Mouse (Mus musculus) erythroblast, embryonic 14.5 days (primary cell): ENCODE results near the gene Nlrp6. TPM values are rescaled to one million over a fixed set of nuclear protein-coding genes. Genes with fewer than 3 reads are reported as not detected.
A peak's percentile ranks its signal among the peaks of the same experiment; 100 is the strongest.
"Not testable (repeated sequence)": the region's sequence is repeated elsewhere in the genome, so short reads cannot be mapped to it uniquely, and the experiment has no call there.

Experiments
- H3K27me3 ChIP-seq: 2 replicates; pipeline ENCODE4 v1.6.1; 2012; ENCODE audit warnings: inconsistent platforms; ENCODE audit not compliant: control insufficient read depth
- H3K36me3 ChIP-seq: 2 replicates; pipeline ENCODE4 v1.6.1; 2012; ENCODE audit warnings: mild to moderate bottlenecking, inconsistent platforms; ENCODE audit not compliant: control insufficient read depth
- H3K4me1 ChIP-seq: 2 replicates; pipeline ENCODE4 v1.6.1; 2012; ENCODE audit warnings: inconsistent platforms; ENCODE audit not compliant: control insufficient read depth
- H3K4me3 ChIP-seq: replicated peaks from 2 replicates; pipeline ENCODE3; 2012; ENCODE audit warnings: moderate library complexity, mild to moderate bottlenecking, inconsistent platforms
- H3K9me3 ChIP-seq: 2 replicates; pipeline ENCODE4 v1.6.1; 2012; ENCODE audit warnings: low read length, inconsistent platforms, mixed read lengths; ENCODE audit not compliant: control insufficient read depth
- GATA1 ChIP-seq: IDR thresholded peaks from 2 replicates; pipeline ENCODE4 v1.6.1; 2012; ENCODE audit warnings: low read length, inconsistent platforms, mixed read lengths
- TAL1 ChIP-seq: IDR thresholded peaks from 3 replicates; pipeline ENCODE4 v1.6.1; 2012; ENCODE audit warnings: low read length, inconsistent platforms, mixed read lengths
- polyA plus RNA-seq: library from polyadenylated mRNA; stranded (reverse); fragments of >175 nt; gene quantifications from 2 replicates; pipeline ENCODE4 v1.2.3, GENCODE M21; 2012

Nlrp6 gene
- polyA plus RNA-seq, result not detected in 2 replicates

- peaks cover 3% of the 10 kb centered on the region; the same call in 1 of the 2 replicates for H3K36me3 ChIP-seq
- TF ChIP-seq GATA1 (no peak), TAL1 (no peak)
- H3K4me3 ChIP-seq, result no peak within 1 kb of the TSS
- H3K9me3 ChIP-seq, result no peaks in the 10 kb centered on the region; the same call in 1 of the 2 replicates
- peaks cover 2% of the 10 kb centered on the region; the same call in 1 of the 2 replicates for H3K4me1 ChIP-seq
- peaks cover 61% of the 10 kb centered on the region for H3K27me3 ChIP-seq
Observed at GRCm38 (mm10) chr7:140920418-140921029, at the start of gene Nlrp6. TSS of gene Nlrp6 (plus strand) at chr7:140920902.

- H3K9me3 ChIP-seq, result no peaks in the 10 kb centered on the region
- H3K27me3 ChIP-seq, result no peaks in the 10 kb centered on the region
- peaks cover 76% of the 10 kb centered on the region for H3K36me3 ChIP-seq
- TF ChIP-seq GATA1 (no peak), TAL1 (no peak)
- H3K4me1 ChIP-seq, result peaks cover 12% of the 10 kb centered on the region
- no peak overlapping the region for H3K4me3 ChIP-seq
Observed at GRCm38 (mm10) chr7:140874224-140874623, 46.5 kb upstream of the Nlrp6 start.

- Histone ChIP-seq H3K4me3 (no peak overlapping the region), H3K27me3 (no peaks in the 10 kb centered on the region), H3K9me3 (no peaks in the 10 kb centered on the region), H3K4me1 (peaks cover 36% of the 10 kb centered on the region), H3K36me3 (peaks cover 57% of the 10 kb centered on the region)
- TF ChIP-seq GATA1, result no peak
- TF ChIP-seq TAL1, result no peak
Observed at GRCm38 (mm10) chr7:140877364-140877763, 43.3 kb upstream of the Nlrp6 start.

- Histone ChIP-seq H3K4me3 (peak overlapping the region; percentile 29), H3K4me1 (peaks cover 50% of the 10 kb centered on the region), H3K9me3 (no peaks in the 10 kb centered on the region), H3K36me3 (peaks cover 53% of the 10 kb centered on the region), H3K27me3 (no peaks in the 10 kb centered on the region)
- TF ChIP-seq GATA1 (no peak), TAL1 (no peak)
Observed at GRCm38 (mm10) chr7:140879355-140879754, 41.3 kb upstream of the Nlrp6 start.

- Histone ChIP-seq H3K27me3 (no peaks in the 10 kb centered on the region), H3K4me3 (peak overlapping the region; percentile 87), H3K9me3 (no peaks in the 10 kb centered on the region), H3K4me1 (peaks cover 50% of the 10 kb centered on the region), H3K36me3 (peaks cover 52% of the 10 kb centered on the region)
- TF ChIP-seq TAL1 (no peak), GATA1 (no peak)
Observed at GRCm38 (mm10) chr7:140880419-140880818, 40.3 kb upstream of the Nlrp6 start.

GRCm38 (mm10) chr7:140880865-140881515, 39.7 kb upstream of the Nlrp6 start:
- TF ChIP-seq TAL1 (no peak), GATA1 (no peak)
- peaks cover 53% of the 10 kb centered on the region for H3K36me3 ChIP-seq
- no peaks in the 10 kb centered on the region for H3K27me3 ChIP-seq
- H3K4me3 ChIP-seq, result peak overlapping the region; percentile 87
- no peaks in the 10 kb centered on the region for H3K9me3 ChIP-seq
- peaks cover 50% of the 10 kb centered on the region for H3K4me1 ChIP-seq

GRCm38 (mm10) chr7:140881696-140882468, 38.8 kb upstream of the Nlrp6 start, which contains the start of the genes Psmd13 and Sirt3:
TSS of gene Psmd13 (plus strand) at chr7:140881968.
TSS of gene Sirt3 (minus strand) at chr7:140882309.
- no peaks in the 10 kb centered on the region for H3K9me3 ChIP-seq
- H3K4me1 ChIP-seq, result peaks cover 50% of the 10 kb centered on the region
- no peaks in the 10 kb centered on the region for H3K27me3 ChIP-seq
- TF ChIP-seq TAL1, result no peak
- TF ChIP-seq GATA1, result no peak
- H3K36me3 ChIP-seq, result peaks cover 53% of the 10 kb centered on the region
- peak within 1 kb of the TSS; percentile 87 for H3K4me3 ChIP-seq

- Histone ChIP-seq H3K9me3 (no peaks in the 10 kb centered on the region), H3K36me3 (peaks cover 53% of the 10 kb centered on the region), H3K4me1 (peaks cover 50% of the 10 kb centered on the region), H3K4me3 (peak overlapping the region; percentile 87), H3K27me3 (no peaks in the 10 kb centered on the region)
- TF ChIP-seq GATA1 (no peak), TAL1 (no peak)
Observed at GRCm38 (mm10) chr7:140882469-140882803, 38.3 kb upstream of the Nlrp6 start.

- H3K4me3 ChIP-seq, H3K9me3 ChIP-seq, H3K4me1 ChIP-seq, H3K27me3 ChIP-seq: not testable (repeated sequence)
- H3K36me3 ChIP-seq, result peaks cover 86% of the 10 kb centered on the region
Observed at GRCm38 (mm10) chr7:140890636-140891035, 30.1 kb upstream of the Nlrp6 start.
